Mouse (Mus musculus): Measurements from ENCODE around the gene Rasgrp1.

DNA sequence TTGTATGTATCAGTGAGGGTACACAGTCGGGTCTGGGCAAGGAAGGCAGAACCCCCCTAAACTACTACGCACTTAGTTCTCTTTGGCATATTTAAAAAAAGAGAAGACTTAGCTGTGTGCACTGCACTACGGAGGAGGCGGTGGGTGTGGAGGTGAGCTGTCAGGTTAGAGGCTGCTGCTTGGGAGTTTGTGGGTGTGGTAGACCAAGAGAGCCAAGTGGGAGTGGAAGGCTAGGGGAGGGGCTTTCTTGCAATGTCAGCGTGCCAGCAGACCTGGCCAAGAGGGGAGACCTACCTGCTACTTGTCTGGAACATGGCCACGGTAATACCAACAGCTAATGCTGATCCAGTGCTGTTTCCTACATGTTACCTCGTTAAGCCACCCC is 431 bp upstream of the Rasgrp1 start:
- TF ChIP-seq CTCF (conservative IDR thresholded peaks at IDR 0.05; ENCODE audit: low read length) (no peak), POU5F1 (IDR thresholded peaks at IDR 0.05; ENCODE audit: borderline replicate concordance, low read length) (no peak)
